Mouse (Mus musculus): ENCODE results near the gene Ak5.
A peak's percentile ranks its signal among the peaks of the same experiment; 100 is the strongest.

The Ak5 gene

GRCm38 (mm10) chr3:152564516-152565113, 103.5 kb downstream of the Ak5 start:
- no peak for DNase-seq (ENCODE audit: low read depth, low spot score)

GRCm38 (mm10) chr3:152563833-152564232, 104.3 kb downstream of the Ak5 start:
- no peak for DNase-seq (ENCODE audit: low read depth, low spot score)

- no peak for DNase-seq (ENCODE audit: low read depth, low spot score)
Measured at GRCm38 (mm10) chr3:152561708-152562107, 106.5 kb downstream of the Ak5 start.

GRCm38 (mm10) chr3:152559295-152559694, 108.9 kb downstream of the Ak5 start:
- DNase-seq (ENCODE audit: low read depth, low spot score), result no peak

- no peak for DNase-seq (ENCODE audit: low read depth, low spot score)
Measured at GRCm38 (mm10) chr3:152558106-152558505, 110.1 kb downstream of the Ak5 start.

GRCm38 (mm10) chr3:152557659-152558058, 110.5 kb downstream of the Ak5 start:
- DNase-seq (ENCODE audit: low read depth, low spot score), result peak; percentile 95

GRCm38 (mm10) chr3:152556919-152557318, 111.2 kb downstream of the Ak5 start:
- peak; percentile 57 for DNase-seq (ENCODE audit: low read depth, low spot score)

GRCm38 (mm10) chr3:152556435-152556834, 111.7 kb downstream of the Ak5 start:
- no peak for DNase-seq (ENCODE audit: low read depth, low spot score)

- DNase-seq (ENCODE audit: low read depth, low spot score), result no peak
Measured at GRCm38 (mm10) chr3:152555216-152555615, 112.9 kb downstream of the Ak5 start.

GRCm38 (mm10) chr3:152554366-152554765, 113.8 kb downstream of the Ak5 start:
- DNase-seq (ENCODE audit: low read depth, low spot score), result no peak

GRCm38 (mm10) chr3:152552641-152553040, 115.5 kb downstream of the Ak5 start:
- no peak for DNase-seq (ENCODE audit: low read depth, low spot score)

GRCm38 (mm10) chr3:152550528-152551115, 117.5 kb downstream of the Ak5 start:
- DNase-seq (ENCODE audit: low read depth, low spot score), result peak; percentile 69

GRCm38 (mm10) chr3:152550031-152550430, 118.1 kb downstream of the Ak5 start:
- DNase-seq (ENCODE audit: low read depth, low spot score), result no peak

- DNase-seq (ENCODE audit: low read depth, low spot score), result no peak
Measured at GRCm38 (mm10) chr3:152544921-152545320, 123.2 kb downstream of the Ak5 start.

GRCm38 (mm10) chr3:152542298-152542697, 125.9 kb downstream of the Ak5 start:
- no peak for DNase-seq (ENCODE audit: low read depth, low spot score)

GRCm38 (mm10) chr3:152530344-152530743, 137.8 kb downstream of the Ak5 start:
- no peak for DNase-seq (ENCODE audit: low read depth, low spot score)

GRCm38 (mm10) chr3:152529058-152529972, 138.8 kb downstream of the Ak5 start:
- DNase-seq (ENCODE audit: low read depth, low spot score), result peak; percentile 12

GRCm38 (mm10) chr3:152526721-152527120, 141.4 kb downstream of the Ak5 start:
- no peak for DNase-seq (ENCODE audit: low read depth, low spot score)

- DNase-seq (ENCODE audit: low read depth, low spot score), result no peak
Measured at GRCm38 (mm10) chr3:152523315-152523638, 144.9 kb downstream of the Ak5 start.

- DNase-seq (ENCODE audit: low read depth, low spot score), result no peak
Measured at GRCm38 (mm10) chr3:152522634-152523314, 145.4 kb downstream of the Ak5 start.

- no peak for DNase-seq (ENCODE audit: low read depth, low spot score)
Measured at GRCm38 (mm10) chr3:152521054-152521453, 147.1 kb downstream of the Ak5 start.

- no peak for DNase-seq (ENCODE audit: low read depth, low spot score)
Measured at GRCm38 (mm10) chr3:152520074-152520473, 148.1 kb downstream of the Ak5 start.
